Mouse (Mus musculus) midbrain, postnatal 0 days (tissue): ENCODE results near the gene Gm7879. TPM values are rescaled to one million over a fixed set of nuclear protein-coding genes. Genes with fewer than 3 reads are reported as not detected.

Experiments used
- ATAC-seq: fragments of 200-750 bp; cut with Nextera tagmentation; 2 replicates; pipeline ENCODE4 v1.8.0; 2017; ENCODE audit warnings: moderate number of reproducible peaks, mild to moderate bottlenecking, moderate TSS enrichment, moderate library complexity; ENCODE audit not compliant: low FRiP score
- DNase-seq: peaks from one replicate; pipeline ENCODE4 v3.0.0-alpha.2; 2015; ENCODE audit warnings: low spot score
- H3K27ac ChIP-seq: fragments of 300-500 bp; sonication (generic); 2 replicates; pipeline ENCODE4 v1.5.1; 2014; ENCODE audit warnings: low read depth, mild to moderate bottlenecking, low read length, mixed read lengths
- H3K27me3 ChIP-seq: fragments of 300-500 bp; sonication (generic); 2 replicates; pipeline ENCODE4 v1.6.1; 2014; ENCODE audit warnings: low read length, control low read depth, mixed read lengths; ENCODE audit not compliant: insufficient read depth
- H3K36me3 ChIP-seq: fragments of 300-500 bp; sonication (generic); 2 replicates; pipeline ENCODE4 v1.6.1; 2014; ENCODE audit warnings: low read length, control low read depth, mixed read lengths; ENCODE audit not compliant: insufficient read depth
- H3K4me1 ChIP-seq: fragments of 300-500 bp; sonication (generic); 2 replicates; pipeline ENCODE4 v1.6.1; 2014; ENCODE audit warnings: mild to moderate bottlenecking, control low read depth, antibody characterized with exemption, low read length, mixed read lengths; ENCODE audit not compliant: insufficient read depth
- H3K4me2 ChIP-seq: fragments of 300-500 bp; sonication (generic); 2 replicates; pipeline ENCODE4 v1.6.1; 2014; ENCODE audit warnings: low read depth, mild to moderate bottlenecking, low read length, mixed read lengths; ENCODE audit not compliant: poor library complexity, severe bottlenecking
- H3K4me3 ChIP-seq: fragments of 300-500 bp; sonication (generic); 2 replicates; pipeline ENCODE4 v1.5.1; 2014; ENCODE audit warnings: low read depth, mild to moderate bottlenecking, low read length, moderate library complexity
- H3K9ac ChIP-seq: fragments of 300-500 bp; sonication (generic); replicated peaks from 2 replicates; pipeline ENCODE4 v1.6.1; 2014; ENCODE audit warnings: mild to moderate bottlenecking, low read length, moderate library complexity, mixed read lengths; ENCODE audit not compliant: poor library complexity, severe bottlenecking
- H3K9me3 ChIP-seq: fragments of 300-500 bp; sonication (generic); 2 replicates; pipeline ENCODE4 v1.6.1; 2016; ENCODE audit warnings: low read length, control low read depth
- CTCF ChIP-seq: IDR thresholded peaks from 2 replicates; pipeline ENCODE4 v1.5.1; 2016; ENCODE audit warnings: antibody characterized with exemption, mild to moderate bottlenecking
- WGBS: fragments of 180-500 bp; shearing (Covaris S2); extraction: QIAGEN DNeasy Blood & Tissue Kit; methylation state at CpG from one replicate; pipeline ENCODE4 v1.1.7; 2014; 5-methylcytosine and 5-hydroxymethylcytosine counted together
- polyA plus RNA-seq: library from polyadenylated mRNA; unstranded; fragments of >200 nt; fragmentation: Nextera tagmentation; extraction: Ambion mirVana; gene quantifications from 2 replicates; pipeline ENCODE4 v1.2.1, GENCODE M21; 2015
- total RNA-seq: library from RNA; depleted of rRNA; stranded (reverse); fragments of >200 nt; gene quantifications from 2 replicates; pipeline ENCODE4 v1.2.3, GENCODE M21; 2014

The Gm7879 gene
- total and polyA plus RNA-seq, 2 experiments from 2014 or later = 0.26 TPM; not detected in 1

DNA sequence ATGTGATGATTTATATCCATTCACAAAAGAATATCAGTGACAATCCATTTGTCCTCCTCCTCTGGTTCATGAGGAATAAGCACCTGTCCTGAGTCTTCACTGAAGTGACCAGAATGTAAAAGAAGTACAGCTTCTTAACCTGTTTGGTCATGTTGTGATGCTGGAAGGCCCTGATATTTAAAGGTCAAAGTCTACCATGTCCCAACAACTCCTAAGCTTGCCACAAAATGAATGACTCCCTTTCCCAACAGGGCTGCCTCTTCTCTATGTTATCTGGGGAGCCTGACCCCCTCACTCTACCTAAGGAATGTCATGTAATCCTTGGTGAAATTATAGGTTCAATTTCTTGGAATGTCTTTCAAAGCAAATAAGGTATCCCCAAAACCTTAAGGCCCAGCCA lies 14.8 kb downstream of the Gm7879 start:
- Histone ChIP-seq H3K9me3 (no peaks in the 10 kb centered on the region), H3K27ac (no peak overlapping the region), H3K27me3 (no peaks in the 10 kb centered on the region), H3K4me2 (no peak overlapping the region), H3K4me3 (no peak overlapping the region), H3K9ac (no peak overlapping the region), H3K36me3 (no peaks in the 10 kb centered on the region), H3K4me1 (no peaks in the 10 kb centered on the region)
- TF ChIP-seq CTCF = no peak
- DNase-seq (no peak), ATAC-seq (no peak)

DNA sequence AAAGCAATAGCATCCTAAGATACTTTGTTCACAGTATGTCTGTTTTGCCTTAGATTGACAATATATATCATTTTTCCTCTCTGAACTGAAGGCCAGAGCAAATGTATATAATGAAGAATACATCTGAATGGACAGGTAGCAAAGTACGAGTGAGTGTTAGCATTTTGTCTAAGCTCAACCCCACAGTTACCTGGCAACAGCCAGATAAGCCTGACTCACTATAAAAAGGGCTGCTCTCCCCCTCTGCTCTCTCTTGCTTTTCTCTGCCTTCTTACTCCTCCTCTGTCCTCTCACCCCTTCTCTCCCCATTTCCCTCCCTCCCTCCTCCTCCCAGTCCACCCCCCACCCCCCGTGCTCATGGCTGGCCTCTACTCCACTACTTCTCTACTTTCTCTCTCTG lies 20.3 kb downstream of the Gm7879 start:
- H3K27me3 ChIP-seq = no peaks in the 10 kb centered on the region
- ATAC-seq (no peak), DNase-seq (no peak)
- H3K36me3 ChIP-seq = no peaks in the 10 kb centered on the region
- no peak overlapping the region for H3K27ac ChIP-seq
- H3K4me2 ChIP-seq = no peak overlapping the region
- H3K4me3 ChIP-seq = no peak overlapping the region
- WGBS = 31% methylated on average over 2 of the region's 2 CpGs
- no peaks in the 10 kb centered on the region for H3K9me3 ChIP-seq
- no peak overlapping the region for H3K9ac ChIP-seq
- TF ChIP-seq CTCF = no peak
- no peaks in the 10 kb centered on the region for H3K4me1 ChIP-seq

DNA sequence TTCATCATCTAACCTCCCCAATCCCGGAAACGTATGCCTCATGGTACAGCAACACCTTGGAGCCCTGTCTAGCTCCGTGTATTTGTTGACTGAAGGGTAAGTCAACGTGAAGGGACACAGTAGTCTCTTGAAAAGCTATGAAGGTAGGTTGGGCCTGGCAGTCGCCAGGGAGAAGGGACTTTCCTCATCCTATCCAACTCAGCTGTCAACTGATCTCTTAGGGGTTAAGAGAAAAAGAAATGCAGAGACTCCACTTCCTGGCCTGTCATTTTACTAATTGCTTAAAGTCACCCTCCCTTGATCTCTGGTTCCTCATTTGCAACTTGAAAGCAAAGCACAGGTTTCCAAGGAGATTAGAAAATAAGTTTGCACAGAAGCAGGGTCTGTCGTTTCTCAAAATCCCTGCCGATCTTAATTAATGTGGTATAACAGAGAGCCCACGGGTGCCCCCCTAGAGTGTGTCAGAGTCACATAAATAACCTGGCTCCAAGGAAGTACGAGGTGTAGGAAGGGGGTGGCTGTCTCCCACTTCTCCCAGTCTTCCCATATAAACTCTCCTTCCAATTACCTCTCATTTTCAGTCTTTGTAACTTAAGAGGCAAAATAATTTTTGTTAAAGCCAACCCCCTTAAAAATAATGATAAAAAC lies 34.5 kb downstream of the Gm7879 start:
- H3K36me3 ChIP-seq = no peaks in the 10 kb centered on the region
- TF ChIP-seq CTCF = no peak
- no peaks in the 10 kb centered on the region for H3K9me3 ChIP-seq
- H3K4me2 ChIP-seq = peak overlapping the region; percentile 68
- peak overlapping the region; percentile 32; the same call in 1 of the 2 replicates for H3K4me3 ChIP-seq
- DNase-seq (no peak), ATAC-seq (no peak)
- no peak overlapping the region for H3K27ac ChIP-seq
- 38% methylated on average over 9 of the region's 9 CpGs for WGBS
- no peaks in the 10 kb centered on the region for H3K27me3 ChIP-seq
- peaks cover 5% of the 10 kb centered on the region; the same call in 1 of the 2 replicates for H3K4me1 ChIP-seq
- no peak overlapping the region for H3K9ac ChIP-seq

DNA sequence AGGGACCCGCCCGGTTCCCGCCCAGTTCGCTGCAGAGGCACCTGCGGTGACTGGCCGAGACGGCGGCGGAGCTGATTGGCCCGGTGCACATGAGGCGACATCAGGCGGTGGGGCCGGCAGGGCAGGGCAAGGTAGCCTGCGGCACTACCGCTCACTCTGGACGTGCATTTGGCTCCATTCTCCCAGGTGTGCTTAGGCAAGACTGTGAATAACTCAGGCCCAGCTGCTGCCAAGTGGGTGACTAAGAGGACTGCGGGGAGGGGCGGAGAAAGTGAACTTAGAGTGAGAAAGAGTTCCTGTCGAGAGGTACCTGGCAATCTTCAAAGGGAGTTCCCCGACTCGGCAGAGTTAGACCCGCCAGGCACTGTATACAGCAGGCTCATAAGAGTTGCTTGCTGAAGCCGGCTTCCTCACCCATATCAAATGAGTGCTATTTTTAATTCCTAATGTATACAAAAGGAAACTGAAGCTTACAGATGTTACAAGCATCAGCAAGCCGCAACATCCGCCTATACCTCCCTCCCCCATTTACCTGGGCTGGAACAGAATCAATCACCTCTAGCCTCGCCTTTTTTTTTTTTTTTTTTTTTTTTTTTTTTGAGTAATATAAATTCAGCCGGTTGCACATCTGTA lies 35.3 kb downstream of the Gm7879 start:
- Histone ChIP-seq H3K36me3 (no peaks in the 10 kb centered on the region), H3K4me2 (peak overlapping the region; percentile 68), H3K27me3 (no peaks in the 10 kb centered on the region), H3K4me3 (peak overlapping the region; percentile 32), H3K27ac (no peak overlapping the region), H3K4me1 (peaks cover 5% of the 10 kb centered on the region; the same call in 1 of the 2 replicates), H3K9ac (peak overlapping the region; percentile 33), H3K9me3 (no peaks in the 10 kb centered on the region)
- WGBS = 2% methylated on average over 27 of the region's 27 CpGs
- DNase-seq (peak; percentile 6), ATAC-seq (peak; percentile 70)
- TF ChIP-seq CTCF = no peak

DNA sequence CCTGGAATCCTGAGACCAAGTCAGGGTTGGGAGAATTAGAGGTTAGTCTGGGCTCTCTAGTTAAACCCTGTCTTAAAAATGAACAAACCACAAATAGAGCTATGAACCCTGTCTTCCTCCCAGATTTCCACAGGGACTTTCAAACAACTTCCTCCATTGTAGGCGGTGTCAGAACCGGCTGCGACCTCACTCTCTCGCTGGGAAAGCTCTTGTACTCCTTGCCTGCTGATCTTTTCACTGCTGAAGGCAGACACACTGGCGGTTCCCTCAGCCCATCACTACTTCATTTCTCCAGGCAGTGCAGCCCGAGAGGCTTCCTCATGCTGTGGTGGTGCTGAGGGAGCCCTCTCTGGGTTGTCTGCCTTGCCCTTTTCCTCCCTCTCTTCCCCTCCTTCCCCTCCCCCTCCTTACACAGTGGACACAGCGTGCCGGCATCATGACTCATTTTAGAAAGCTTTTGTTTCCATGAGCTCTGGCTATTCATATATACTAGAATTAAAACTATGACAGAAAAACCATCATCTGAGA lies 35.9 kb downstream of the Gm7879 start:
- H3K9ac ChIP-seq = no peak overlapping the region
- WGBS = 6% methylated on average over 8 of the region's 8 CpGs
- H3K4me3 ChIP-seq = peak overlapping the region; percentile 32; the same call in 1 of the 2 replicates
- ATAC-seq = peak; percentile 51; the same call in 1 of the 2 replicates
- DNase-seq = no peak
- TF ChIP-seq CTCF = no peak
- peaks cover 5% of the 10 kb centered on the region; the same call in 1 of the 2 replicates for H3K4me1 ChIP-seq
- H3K36me3 ChIP-seq = no peaks in the 10 kb centered on the region
- H3K27me3 ChIP-seq = no peaks in the 10 kb centered on the region
- no peaks in the 10 kb centered on the region for H3K9me3 ChIP-seq
- no peak overlapping the region for H3K27ac ChIP-seq
- H3K4me2 ChIP-seq = peak overlapping the region; percentile 68

DNA sequence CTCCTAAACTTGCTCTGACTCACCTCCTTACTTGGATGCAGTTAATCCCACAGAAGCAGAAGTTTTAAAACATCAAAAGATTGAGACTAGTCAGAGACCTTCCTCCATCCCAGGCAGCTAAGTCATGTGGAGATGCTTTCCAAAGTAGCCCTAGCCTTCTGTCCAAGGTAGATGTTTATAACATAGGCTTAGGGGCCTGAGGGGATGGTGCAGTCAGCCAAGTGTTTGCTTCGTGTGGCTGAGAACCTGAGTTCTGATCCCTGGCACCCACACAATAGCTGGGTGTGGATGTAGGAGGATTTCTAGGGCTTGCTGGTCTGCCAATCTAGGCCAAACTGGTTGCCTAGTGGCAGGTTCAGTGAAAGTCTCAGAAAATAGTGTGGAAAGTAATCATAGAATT lies 40.3 kb downstream of the Gm7879 start:
- TF ChIP-seq CTCF = no peak
- no peaks in the 10 kb centered on the region for H3K27me3 ChIP-seq
- H3K36me3 ChIP-seq = no peaks in the 10 kb centered on the region
- ATAC-seq (no peak), DNase-seq (no peak)
- H3K4me2 ChIP-seq = no peak overlapping the region
- H3K9me3 ChIP-seq = no peaks in the 10 kb centered on the region
- 67% methylated on average over 1 of the region's 1 CpGs for WGBS
- H3K4me1 ChIP-seq = peaks cover under 1% of the 10 kb centered on the region; the same call in 1 of the 2 replicates
- no peak overlapping the region for H3K9ac ChIP-seq
- no peak overlapping the region for H3K4me3 ChIP-seq
- no peak overlapping the region for H3K27ac ChIP-seq
